Mouse (Mus musculus): ENCODE measurements around the gene Hnrnpul1. TPM values are rescaled to one million over a fixed set of nuclear protein-coding genes. Genes with fewer than 3 reads are reported as not detected.
"Not testable (repeated sequence)": the region's sequence is repeated elsewhere in the genome, so short reads cannot be mapped to it uniquely, and the experiment has no call there.

Gene Hnrnpul1
- total RNA-seq (2021) = 100 to 1,000 TPM; 114 to 119 TPM
- long read RNA-seq, experiment 1, transcript Hnrnpul1-205 (15 exons, 3,784 nt) = major isoform, 27 of 44 reads
- long read RNA-seq, experiment 1, partial matches to known transcripts = 9 of 44 reads
- long read RNA-seq, experiment 1, other reads (novel, unspliced or antisense) = 3 of 44 reads
- long read RNA-seq, experiment 2, transcript Hnrnpul1-205 (15 exons, 3,784 nt) = major isoform, 35 of 57 reads
- long read RNA-seq, experiment 2, partial matches to known transcripts = 21 of 57 reads
- long read RNA-seq, experiment 2, other reads (novel, unspliced or antisense) = 1 of 57 reads

- DNase-seq (ENCODE audit: low spot score in 2 of 2) = peak; percentile 100
Observed at GRCm38 (mm10) chr7:25754738-25755467, at the start of gene Hnrnpul1. Gene Hnrnpul1, minus strand, starts transcription at chr7:25754757.

- no peak for DNase-seq (ENCODE audit: low spot score in 2 of 2)
Observed at GRCm38 (mm10) chr7:25803460-25803859, 48.9 kb upstream of the Hnrnpul1 start.

- DNase-seq (ENCODE audit: low spot score in 2 of 2) = no peak
Observed at GRCm38 (mm10) chr7:25802241-25803125, 47.9 kb upstream of the Hnrnpul1 start.

- DNase-seq (ENCODE audit: low spot score in 2 of 2) = no peak
Observed at GRCm38 (mm10) chr7:25801031-25801430, 46.5 kb upstream of the Hnrnpul1 start.

GRCm38 (mm10) chr7:25799369-25799768 is 44.8 kb upstream of the Hnrnpul1 start:
- DNase-seq (ENCODE audit: low spot score in 2 of 2) = no peak

GRCm38 (mm10) chr7:25798540-25798939 is 44.0 kb upstream of the Hnrnpul1 start:
- DNase-seq (ENCODE audit: low spot score in 2 of 2) = no peak

DNA sequence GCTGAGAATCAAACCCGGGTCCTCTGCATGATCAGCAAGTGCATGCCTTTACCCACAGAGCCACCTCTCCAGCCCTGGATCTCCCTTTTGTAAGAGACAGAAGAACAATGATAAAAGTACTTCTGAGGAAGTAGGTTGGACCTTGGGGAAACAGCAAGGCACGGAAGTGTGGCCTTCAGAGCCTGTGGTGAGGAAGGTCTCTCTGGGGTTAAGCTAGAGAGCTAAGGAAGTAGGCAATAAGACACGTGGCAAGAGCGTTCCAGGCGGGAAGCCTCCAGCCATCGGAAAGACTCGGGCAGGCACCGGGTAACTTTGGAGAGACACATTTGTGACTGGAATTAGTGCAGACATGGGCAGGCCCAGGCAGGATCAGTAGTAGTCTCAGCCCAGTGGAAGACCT is 40.2 kb upstream of the Hnrnpul1 start:
- no peak for DNase-seq (ENCODE audit: low spot score in 2 of 2)

- DNase-seq (ENCODE audit: low spot score in 2 of 2) = no peak
Observed at GRCm38 (mm10) chr7:25793679-25794078, 39.1 kb upstream of the Hnrnpul1 start.

GRCm38 (mm10) chr7:25792966-25793365 is 38.4 kb upstream of the Hnrnpul1 start:
- DNase-seq (ENCODE audit: low spot score in 2 of 2) = not testable (repeated sequence)

- DNase-seq (ENCODE audit: low spot score in 2 of 2) = no peak
Observed at GRCm38 (mm10) chr7:25790615-25791014, 36.1 kb upstream of the Hnrnpul1 start.

DNA sequence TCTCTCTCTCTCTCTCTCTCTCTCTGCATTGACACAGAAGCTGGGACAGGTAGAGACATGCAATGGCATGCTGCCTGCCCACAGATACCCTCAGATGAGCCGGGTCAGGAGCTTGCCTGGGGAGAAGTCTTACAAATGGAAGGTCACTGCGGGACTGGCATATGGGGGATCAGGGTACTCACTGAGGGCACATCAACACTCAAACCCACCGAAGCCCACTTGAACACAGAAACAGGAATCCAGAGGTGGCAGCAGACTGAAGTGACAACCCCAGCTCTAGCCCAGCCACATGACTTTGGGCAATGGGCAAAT is 34.5 kb upstream of the Hnrnpul1 start:
- DNase-seq (ENCODE audit: low spot score in 2 of 2) = no peak

GRCm38 (mm10) chr7:25788220-25789128 is 33.9 kb upstream of the Hnrnpul1 start, which contains the start of gene Axl:
Gene Axl, minus strand, starts transcription at chr7:25788705.
- peak; percentile 48 to 67 for DNase-seq (ENCODE audit: low spot score in 2 of 2)

GRCm38 (mm10) chr7:25787456-25788219 is 33.1 kb upstream of the Hnrnpul1 start:
- DNase-seq (ENCODE audit: low spot score in 2 of 2) = no peak

DNA sequence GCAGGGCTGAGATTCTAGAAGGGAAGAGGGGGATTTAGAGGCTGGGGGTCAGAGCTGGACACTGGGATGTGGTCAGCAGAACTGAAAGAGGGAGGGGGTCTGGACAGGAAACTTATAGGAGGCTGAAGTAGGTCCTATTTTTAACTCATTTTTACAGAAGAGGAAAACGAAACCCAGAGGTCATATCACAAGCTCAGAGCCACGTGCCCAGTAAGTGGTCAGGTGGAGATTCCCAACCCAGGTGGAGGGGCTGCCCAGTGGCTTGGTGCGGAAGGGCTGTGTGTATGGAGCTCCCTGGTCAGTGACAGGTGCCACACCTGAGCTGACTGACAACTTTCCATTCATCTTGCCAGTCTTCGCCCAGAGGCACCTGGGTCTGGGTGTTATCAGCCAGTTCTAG is 32.4 kb upstream of the Hnrnpul1 start:
- no peak for DNase-seq (ENCODE audit: low spot score in 2 of 2)

- DNase-seq (ENCODE audit: low spot score in 2 of 2) = no peak
Observed at GRCm38 (mm10) chr7:25785752-25786151, 31.2 kb upstream of the Hnrnpul1 start.

GRCm38 (mm10) chr7:25784808-25785207 is 30.3 kb upstream of the Hnrnpul1 start:
- no peak for DNase-seq (ENCODE audit: low spot score in 2 of 2)

DNA sequence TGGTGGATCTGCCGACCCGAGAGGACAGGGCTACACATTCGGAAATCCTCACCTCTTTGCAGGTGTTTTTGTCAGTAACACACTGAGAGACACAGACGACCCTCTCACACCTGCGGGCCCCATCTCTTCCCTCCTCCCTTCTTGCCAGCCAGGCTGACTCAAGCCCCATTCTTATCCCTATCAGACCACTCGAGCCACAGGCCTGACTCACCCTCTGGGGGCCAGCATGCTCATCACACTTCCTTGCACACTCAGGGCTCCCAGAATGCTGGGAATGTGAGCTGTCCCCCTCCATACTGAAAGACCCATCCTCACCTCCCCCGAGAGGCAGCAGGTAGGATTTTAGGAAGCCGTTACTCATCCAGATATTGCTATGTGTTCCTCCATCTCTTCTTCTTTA is 29.2 kb upstream of the Hnrnpul1 start:
- DNase-seq (ENCODE audit: low spot score in 2 of 2) = no peak

DNA sequence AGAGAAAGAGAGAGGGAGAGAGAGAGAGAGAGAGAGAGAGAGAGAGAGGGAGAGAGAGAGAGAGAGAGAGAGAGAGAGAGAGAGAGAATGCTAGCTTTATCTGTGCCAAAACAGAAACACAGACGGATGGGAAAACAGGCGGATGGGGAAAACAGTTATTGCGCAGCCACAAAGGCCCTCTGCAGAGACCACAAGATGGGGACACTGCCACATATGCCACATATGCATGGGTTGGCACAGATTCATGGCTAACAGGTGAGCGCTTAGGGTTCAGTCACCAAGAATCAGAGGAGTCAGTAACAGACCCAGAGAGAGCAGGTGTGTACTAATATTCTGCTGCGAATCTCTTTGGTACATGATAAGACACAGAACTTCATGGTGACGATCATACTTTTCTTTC is 28.2 kb upstream of the Hnrnpul1 start:
- peak in 1 of 2 experiments; percentile 40 for DNase-seq (ENCODE audit: low spot score in 2 of 2)

DNA sequence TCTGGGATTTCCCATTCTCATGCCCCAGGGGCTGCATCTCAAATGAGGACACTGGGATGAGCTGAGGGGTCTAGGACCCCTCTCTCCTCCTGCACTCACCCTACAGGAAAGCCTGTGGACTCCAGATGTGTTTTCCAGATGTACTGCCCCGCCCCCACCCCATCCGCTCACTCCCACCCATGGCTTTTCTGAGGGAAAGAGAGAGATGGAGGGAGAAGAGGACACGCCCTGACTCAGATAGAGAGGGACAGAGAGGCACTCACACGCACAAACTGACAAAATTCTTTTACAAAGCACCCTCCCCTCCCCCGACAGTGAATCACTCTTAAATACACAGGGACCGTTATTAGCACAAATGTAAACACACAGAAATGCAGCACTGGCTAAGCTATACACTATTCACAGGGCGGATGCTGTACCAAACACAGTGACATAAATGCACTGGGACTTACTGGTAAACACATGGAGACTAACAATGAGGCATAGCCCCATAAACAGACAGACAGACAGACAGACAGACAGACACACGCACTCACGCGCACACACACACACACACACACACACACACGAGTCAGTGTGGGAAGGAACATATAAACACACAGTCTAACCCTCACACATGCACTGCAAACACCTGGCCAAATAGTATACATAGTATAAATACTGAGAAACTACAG is 27.5 kb upstream of the Hnrnpul1 start:
- no peak for DNase-seq (ENCODE audit: low spot score in 2 of 2)
